Mouse (Mus musculus): ENCODE measurements around the gene Hnrnpk. TPM values are rescaled to one million over a fixed set of nuclear protein-coding genes. Genes with fewer than 3 reads are reported as not detected.

Hnrnpk gene
- 312 and 388 TPM in 2 replicates for polyA plus RNA-seq (2021; fragmentation: Nextera tagmentation)
- long read RNA-seq, experiment 1, transcript Hnrnpk-217 (3 exons, 874 nt), result major isoform, 5 of 2,430 reads
- long read RNA-seq, experiment 1, partial matches to known transcripts, result 109 of 2,430 reads
- long read RNA-seq, experiment 1, other reads (novel, unspliced or antisense), result 2,314 of 2,430 reads
- long read RNA-seq, experiment 2, partial matches to known transcripts, result 63 of 569 reads
- long read RNA-seq, experiment 2, other reads (novel, unspliced or antisense), result 503 of 569 reads

DNA sequence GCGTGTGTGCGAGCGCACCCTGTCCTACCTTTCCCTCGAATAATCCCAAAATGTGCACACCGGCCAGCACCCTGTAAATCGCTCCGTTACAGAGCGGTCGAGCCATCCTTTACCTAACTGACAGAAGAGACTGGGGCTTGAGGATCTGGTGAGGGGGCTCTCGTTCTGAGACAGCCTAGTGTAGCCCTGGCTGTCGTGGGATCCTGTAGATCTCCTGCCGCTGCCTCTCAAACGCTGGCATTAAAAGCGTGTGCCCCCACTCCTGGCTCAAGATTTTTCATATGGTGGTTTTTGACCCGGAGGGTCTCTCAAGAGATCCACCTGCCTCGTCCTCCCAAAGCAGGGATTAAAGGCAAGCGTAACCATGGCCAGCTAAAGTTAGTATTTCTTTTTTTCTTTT is at the start of gene Hnrnpk:
TSS of gene Hnrnpk (minus strand) at position 101 of the 400 bp plus-strand sequence.

DNA sequence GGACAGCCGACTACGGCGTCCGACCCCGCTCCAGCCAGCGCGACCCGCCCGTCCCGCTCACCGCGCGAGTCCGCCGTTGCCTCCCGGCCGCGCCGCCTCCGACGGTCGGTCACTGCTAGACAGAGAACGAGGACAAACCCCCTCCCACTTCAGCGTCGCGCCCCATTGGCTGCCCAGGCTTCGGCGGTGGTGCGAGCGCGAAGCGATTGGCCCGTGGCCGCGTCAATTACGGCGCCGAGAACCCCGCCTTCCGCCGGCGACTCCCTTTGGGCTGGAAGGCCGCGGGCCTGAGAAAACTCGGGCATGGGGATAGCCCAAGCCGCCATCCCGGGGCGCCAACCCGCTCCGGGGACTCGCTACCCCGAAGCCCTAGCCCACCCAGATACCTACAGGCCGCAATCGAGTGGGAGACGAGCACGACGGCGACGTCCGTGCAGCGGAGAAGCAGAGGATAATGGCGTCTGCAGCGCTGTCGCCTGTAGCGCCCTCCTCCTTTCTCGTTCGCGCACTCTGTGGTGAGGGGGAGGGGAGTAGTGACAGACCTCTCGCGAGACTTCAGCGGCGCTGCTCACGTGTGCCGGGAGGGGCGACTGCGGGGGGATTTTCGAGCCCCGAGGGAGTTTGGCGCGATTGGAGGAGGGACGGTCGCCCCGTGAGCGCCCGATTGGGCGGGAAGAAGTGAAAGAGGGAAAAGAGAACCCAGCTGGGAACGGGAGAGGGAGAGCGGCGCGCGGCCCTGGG is 970 bp downstream of the Hnrnpk start, which contains the start of gene Rmi1:
TSS of gene Rmi1 (plus strand) at position 246 of the 741 bp plus-strand sequence.

DNA sequence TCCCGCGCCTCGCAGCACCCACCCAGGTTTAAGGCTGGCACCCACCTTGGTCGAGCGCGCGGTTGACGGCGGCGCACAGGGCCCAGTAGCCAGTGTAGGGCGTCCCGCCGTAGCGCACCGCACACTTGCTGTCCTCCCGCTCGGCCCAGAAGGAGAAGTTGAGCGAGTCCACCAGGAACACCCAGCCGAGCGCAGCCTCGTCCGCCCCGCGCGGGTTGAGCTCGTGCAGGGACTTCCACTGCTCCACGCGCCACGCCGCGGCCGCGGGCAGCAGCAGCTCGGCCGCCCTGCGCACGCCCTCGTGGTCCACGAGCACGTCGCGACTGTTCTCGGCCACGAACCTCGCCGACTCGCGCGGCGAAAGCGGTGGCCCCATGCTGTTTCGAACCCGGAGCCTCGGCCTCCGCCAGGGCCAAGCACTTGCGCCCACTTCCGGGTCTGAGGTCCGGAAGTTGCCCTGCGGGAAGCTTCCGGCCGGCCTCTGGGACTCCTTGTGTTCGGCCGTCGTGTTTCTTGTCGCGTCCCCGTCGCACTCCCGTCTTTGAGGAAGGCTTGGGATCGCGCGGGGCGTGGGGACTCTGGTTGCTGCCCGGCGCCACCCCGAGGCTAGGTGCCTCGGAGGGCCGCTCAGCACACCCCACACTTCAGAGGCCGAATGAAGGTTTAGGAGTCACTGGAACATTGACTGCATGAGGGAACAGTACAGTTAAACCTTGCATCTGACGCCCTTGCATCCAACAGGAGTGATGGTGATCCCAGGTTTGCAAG is 18.2 kb downstream of the Hnrnpk start, which contains the start of gene 2210016F16Rik:
TSS of gene 2210016F16Rik (minus strand) at position 447 of the 768 bp plus-strand sequence.

GRCm38 (mm10) chr13:58358629-58359303 is 44.4 kb downstream of the Hnrnpk start, which contains the start of gene Kif27:
Kif27 (minus strand) TSS chr13:58359122.

Other genes starting within 250 kb of the Hnrnpk start
- gene Idnk, start 245.7 kb downstream of the Hnrnpk start, polyA plus RNA-seq (2021; fragmentation: Nextera tagmentation), result 59.9 and 67.7 TPM in 2 replicates
- 28.6 and 92.8 TPM in 2 replicates for gene Ubqln1, start 187.7 kb downstream of the Hnrnpk start, polyA plus RNA-seq (2021; fragmentation: Nextera tagmentation)
- gene Gkap1, start 127.6 kb downstream of the Hnrnpk start, polyA plus RNA-seq (2021; fragmentation: Nextera tagmentation), result 7.5 and 9.8 TPM in 2 replicates
- 0.26 and 0.47 TPM in 2 replicates for gene Kif27, start 44.2 kb downstream of the Hnrnpk start, polyA plus RNA-seq (2021; fragmentation: Nextera tagmentation)
- 14.6 and 16.6 TPM in 2 replicates for gene 2210016F16Rik, start 18.1 kb downstream of the Hnrnpk start, polyA plus RNA-seq (2021; fragmentation: Nextera tagmentation)
- gene Rmi1, start 1.1 kb downstream of the Hnrnpk start, polyA plus RNA-seq (2021; fragmentation: Nextera tagmentation), result 9.0 and 9.4 TPM in 2 replicates
- gene Slc28a3, start 207.5 kb upstream of the Hnrnpk start, polyA plus RNA-seq (2021; fragmentation: Nextera tagmentation), result not detected in 2 replicates

Data from left cerebral cortex, adult 6 months (tissue).